Comparison of ENCODE assay signal across 7 mouse cellular contexts in genomic region chr10:53580137-53580536, GRCm38 (mm10). TPM values are rescaled to one million over a fixed set of nuclear protein-coding genes. Genes with fewer than 3 reads are reported as not detected.
DNase-seq lines count a peak whose midpoint lies in the region; ATAC-seq and TF ChIP-seq lines count a peak whose summit lies in the region.

No protein-coding gene starts in this region.

- no peak overlapping the region for H3K9ac ChIP-seq in forebrain, embryonic 13.5 days
- H3K9ac ChIP-seq in kidney, embryonic 16.5 days (replicated peaks; ENCODE audit: low read length), result no peak overlapping the region
- H3K9ac ChIP-seq in midbrain, embryonic 15.5 days, result no peak overlapping the region

- WGBS in forebrain, embryonic 13.5 days, result 32% methylated on average over 6 of the region's 7 CpGs
- WGBS in kidney, embryonic 16.5 days, result 44% methylated on average over 7 of the region's 7 CpGs
- 28% methylated on average over 7 of the region's 7 CpGs for WGBS in midbrain, embryonic 15.5 days

- no peaks in the 10 kb centered on the region for H3K9me3 ChIP-seq in forebrain, embryonic 13.5 days (replicated peaks)
- H3K9me3 ChIP-seq in kidney, embryonic 16.5 days (ENCODE audit: low read length), result no peaks in the 10 kb centered on the region
- H3K9me3 ChIP-seq in midbrain, embryonic 15.5 days, result no peaks in the 10 kb centered on the region

- no peak for TF ChIP-seq CTCF in testis, adult 2 months (IDR thresholded peaks at IDR 0.05; ENCODE audit: control insufficient read depth, insufficient read depth, insufficient replicate concordance, low read depth, low read length)

- H3K4me3 ChIP-seq in testis, adult 2 months (ENCODE audit: control insufficient read depth, low read depth, low read length), result peak overlapping the region; percentile 48
- H3K4me3 ChIP-seq in forebrain, embryonic 13.5 days, result peak overlapping the region; percentile 30
- peak overlapping the region; percentile 46 for H3K4me3 ChIP-seq in kidney, embryonic 16.5 days (ENCODE audit: low read length)
- H3K4me3 ChIP-seq in midbrain, embryonic 15.5 days, result peak overlapping the region; percentile 34; the same call in 1 of the 2 replicates

- no peak for DNase-seq in testis, postnatal 10 days (ENCODE audit: low spot score)
- DNase-seq in layer of hippocampus, postnatal 10 days (ENCODE audit: low spot score in 2 of 2), result no peak
- DNase-seq in thymus, postnatal 36 days, result no peak

- H3K36me3 ChIP-seq in testis, adult 2 months (ENCODE audit: control insufficient read depth, insufficient read depth, low read length), result no peaks in the 10 kb centered on the region
- no peaks in the 10 kb centered on the region for H3K36me3 ChIP-seq in forebrain, embryonic 13.5 days (ENCODE audit: poor library complexity, severe bottlenecking)
- H3K36me3 ChIP-seq in kidney, embryonic 16.5 days (ENCODE audit: insufficient read depth, low read length), result no peaks in the 10 kb centered on the region
- H3K36me3 ChIP-seq in midbrain, embryonic 15.5 days (replicated peaks), result no peaks in the 10 kb centered on the region

- peak overlapping the region; percentile 65 for H3K4me2 ChIP-seq in forebrain, embryonic 13.5 days
- H3K4me2 ChIP-seq in kidney, embryonic 16.5 days (replicated peaks; ENCODE audit: low read depth, low read length), result peak overlapping the region; percentile 80
- H3K4me2 ChIP-seq in midbrain, embryonic 15.5 days, result peak overlapping the region; percentile 65

- H3K4me1 ChIP-seq in testis, adult 2 months (ENCODE audit: control insufficient read depth, insufficient read depth, low read length), result peaks cover 10% of the 10 kb centered on the region
- peaks cover 13% of the 10 kb centered on the region for H3K4me1 ChIP-seq in forebrain, embryonic 13.5 days
- H3K4me1 ChIP-seq in kidney, embryonic 16.5 days (ENCODE audit: insufficient read depth, low read length), result peaks cover 11% of the 10 kb centered on the region; the same call in 1 of the 2 replicates
- peaks cover 7% of the 10 kb centered on the region; the same call in 1 of the 2 replicates for H3K4me1 ChIP-seq in midbrain, embryonic 15.5 days

- no peak overlapping the region for H3K27ac ChIP-seq in testis, adult 2 months (ENCODE audit: control insufficient read depth, insufficient read depth, low read depth, low read length)
- no peak overlapping the region for H3K27ac ChIP-seq in forebrain, embryonic 13.5 days
- H3K27ac ChIP-seq in kidney, embryonic 16.5 days (ENCODE audit: low read length), result 0 out of 2 replicates have a peak overlapping the region, but pooled peaks have one; percentile 18
- no peak overlapping the region for H3K27ac ChIP-seq in midbrain, embryonic 15.5 days

- TF ChIP-seq POLR2A in testis, adult 2 months (IDR thresholded peaks at IDR 0.05; ENCODE audit: control insufficient read depth, low read depth, low read length), result no peak

- no peaks in the 10 kb centered on the region for H3K27me3 ChIP-seq in testis, adult 2 months (ENCODE audit: control insufficient read depth, insufficient read depth, low read length)
- H3K27me3 ChIP-seq in forebrain, embryonic 13.5 days, result no peaks in the 10 kb centered on the region
- H3K27me3 ChIP-seq in kidney, embryonic 16.5 days (ENCODE audit: insufficient read depth, low read length), result no peaks in the 10 kb centered on the region
- H3K27me3 ChIP-seq in midbrain, embryonic 15.5 days (replicated peaks), result no peaks in the 10 kb centered on the region

- ATAC-seq in forebrain, embryonic 13.5 days, result peak; percentile 57
- ATAC-seq in kidney, embryonic 16.5 days (ENCODE audit: low FRiP score, low TSS enrichment), result peak; percentile 88
- peak; percentile 75 for ATAC-seq in midbrain, embryonic 15.5 days (replicated peaks)

RNA-seq across cellular contexts. Expression of gene Asf1a, which starts 16.4 kb away (rescaled TPM):
- polyA plus RNA-seq in testis, adult 2 months (2012; rRNA removed), result 11.8 and 13.9 TPM in 2 replicates
- 135 and 148 TPM in 2 replicates for polyA plus RNA-seq in forebrain, embryonic 13.5 days (2015; fragmentation: Nextera tagmentation; extraction: Ambion mirVana)
- polyA plus RNA-seq in kidney, embryonic 16.5 days (2015; fragmentation: Nextera tagmentation; extraction: Ambion mirVana), result 98.9 and 102 TPM in 2 replicates
- polyA plus RNA-seq in midbrain, embryonic 15.5 days (2015; fragmentation: Nextera tagmentation; extraction: Ambion mirVana), result 59.3 and 59.6 TPM in 2 replicates
- total RNA-seq in layer of hippocampus, postnatal 10 days (2021), result 10 to 100 TPM; 26.5 to 27.5 TPM

RNA-seq across cellular contexts. Expression of gene Mcm9, which starts 50.1 kb away (rescaled TPM):
- polyA plus RNA-seq in testis, adult 2 months (2012; rRNA removed), result 5.7 and 6.1 TPM in 2 replicates
- 13.5 and 14.5 TPM in 2 replicates for polyA plus RNA-seq in forebrain, embryonic 13.5 days (2015; fragmentation: Nextera tagmentation; extraction: Ambion mirVana)
- 9.6 and 11.6 TPM in 2 replicates for polyA plus RNA-seq in kidney, embryonic 16.5 days (2015; fragmentation: Nextera tagmentation; extraction: Ambion mirVana)
- polyA plus RNA-seq in midbrain, embryonic 15.5 days (2015; fragmentation: Nextera tagmentation; extraction: Ambion mirVana), result 6.3 and 6.4 TPM in 2 replicates
- total RNA-seq in layer of hippocampus, postnatal 10 days (2021), result 1 to 10 TPM; 6.1 to 8.0 TPM
